Mouse (Mus musculus) retina, embryonic 14.5 days (tissue): ENCODE measurements around the gene Fam25c.
A peak's percentile ranks its signal among the peaks of the same experiment; 100 is the strongest.
"Not testable (repeated sequence)": the region's sequence is repeated elsewhere in the genome, so short reads cannot be mapped to it uniquely, and the experiment has no call there.

Experiments
- DNase-seq: peaks from one replicate; pipeline ENCODE4 v3.0.0-alpha.2; 2015; ENCODE audit warnings: low spot score

Gene Fam25c

DNA sequence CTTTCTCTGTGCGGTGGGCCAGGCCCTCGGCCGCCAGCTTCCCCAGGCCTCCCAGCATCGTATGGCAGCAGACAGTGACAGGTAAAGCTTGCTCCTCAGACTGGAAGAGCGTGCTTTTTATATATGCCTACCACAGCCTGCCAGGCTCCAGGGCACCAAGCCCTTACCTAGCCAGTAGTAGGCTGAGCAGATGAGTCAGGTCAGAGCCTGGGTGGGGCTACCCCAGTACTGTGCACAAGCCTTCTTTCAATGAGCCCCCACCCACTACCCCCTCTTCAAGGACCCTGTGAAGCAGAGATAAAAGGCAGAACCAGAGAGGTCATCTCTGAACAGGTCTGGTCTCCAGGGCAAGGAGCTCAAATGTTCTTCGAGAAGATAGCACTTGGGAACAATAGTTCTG lies at the start of gene Fam25c:
Fam25c (minus strand) TSS at position 133 of the 400 bp plus-strand sequence.
- no peak for DNase-seq

DNA sequence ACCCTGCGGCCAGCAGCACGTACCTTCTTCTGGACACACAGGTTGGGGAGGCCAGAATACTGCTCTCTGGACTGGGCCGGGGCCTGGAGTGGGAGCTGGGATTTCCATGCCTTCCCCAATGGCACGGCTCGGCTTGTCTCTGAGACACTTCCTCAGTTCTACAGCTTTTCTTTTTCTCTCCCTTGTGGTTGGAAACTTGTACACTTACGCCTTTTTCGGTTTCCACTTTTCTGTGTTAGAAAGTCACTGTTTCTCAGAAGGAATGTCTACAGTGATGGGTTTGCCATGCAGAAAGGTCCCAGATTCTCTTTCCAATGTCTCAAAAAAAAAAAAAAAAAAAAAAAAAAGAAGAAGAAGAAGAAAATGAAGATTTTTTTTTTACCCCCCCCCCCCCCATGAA lies 48.2 kb upstream of the Fam25c start:
- DNase-seq: no peak

DNA sequence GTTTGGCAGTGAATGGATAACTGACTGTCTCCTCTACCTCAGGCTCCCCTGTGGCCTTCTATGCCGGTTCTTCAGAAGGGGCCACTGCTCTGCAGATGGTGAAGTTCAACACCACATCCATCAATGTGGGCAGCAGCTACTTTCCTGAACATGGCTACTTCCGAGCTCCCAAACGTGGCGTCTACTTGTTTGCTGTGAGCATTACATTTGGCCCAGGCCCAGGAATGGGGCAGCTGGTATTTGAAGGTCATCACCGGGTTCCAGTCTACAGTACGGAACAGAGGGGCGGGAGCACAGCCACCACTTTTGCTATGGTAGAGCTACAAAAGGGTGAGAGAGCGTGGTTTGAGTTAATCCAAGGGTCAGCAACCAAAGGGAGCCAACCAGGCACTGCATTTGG lies 47.6 kb upstream of the Fam25c start:
- no peak for DNase-seq

DNA sequence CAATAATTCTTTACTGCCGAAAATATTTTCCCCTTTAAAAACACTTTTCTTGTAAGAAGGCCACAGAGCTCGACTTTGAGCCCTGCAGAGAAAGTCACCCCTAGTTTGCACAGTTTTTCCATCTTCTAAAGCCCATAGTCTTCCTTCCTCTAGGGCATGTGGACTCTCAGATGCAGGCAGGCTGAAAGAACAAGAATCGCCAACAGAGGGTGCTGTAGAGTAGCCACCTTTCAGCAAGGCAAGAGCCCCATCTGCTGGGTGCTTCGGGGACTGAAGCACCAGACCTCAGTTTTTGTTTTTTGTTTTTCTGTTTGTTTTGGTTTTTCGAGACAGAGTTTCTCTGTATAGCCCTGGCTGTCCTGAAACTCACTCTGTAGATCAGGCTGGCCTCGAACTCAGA lies 45.9 kb upstream of the Fam25c start:
- peak; percentile 79 for DNase-seq

DNA sequence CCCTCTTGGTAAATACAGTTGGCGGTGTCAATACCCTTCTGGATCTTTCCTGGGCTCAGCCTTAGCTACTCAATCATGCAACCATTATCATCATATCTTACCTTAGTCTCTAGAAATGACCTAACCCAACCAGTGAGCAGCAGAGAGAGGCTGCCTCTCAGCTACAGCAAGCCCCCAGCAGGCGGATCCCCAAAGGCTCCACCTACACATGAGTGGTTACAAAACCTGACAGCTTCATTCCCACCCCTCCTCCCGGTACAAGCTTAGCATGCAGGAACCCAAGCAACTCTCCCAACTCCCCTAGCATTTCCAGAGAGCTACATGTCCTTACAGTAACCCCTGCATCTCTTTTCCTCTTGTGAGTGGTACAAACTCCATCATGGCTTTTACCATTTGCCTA lies 44.8 kb upstream of the Fam25c start:
- peak; percentile 20 for DNase-seq

DNA sequence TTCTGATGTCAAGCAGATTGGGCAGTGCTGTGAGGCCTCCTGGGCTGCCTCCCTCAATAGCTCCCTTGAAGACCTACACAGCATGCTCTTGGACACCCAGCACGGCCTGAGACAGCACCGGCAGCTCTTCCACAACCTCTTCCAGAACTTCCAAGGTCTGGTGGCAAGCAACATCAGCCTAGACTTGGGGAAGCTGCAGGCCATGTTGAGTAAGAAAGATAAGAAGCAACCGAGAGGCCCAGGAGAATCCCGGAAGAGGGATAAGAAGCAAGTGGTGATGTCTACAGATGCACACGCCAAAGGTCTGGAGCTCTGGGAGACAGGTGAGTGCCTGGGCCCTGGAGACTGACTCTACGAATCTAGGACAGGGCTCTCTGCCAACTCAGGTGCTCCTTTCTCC lies 44.1 kb upstream of the Fam25c start:
- DNase-seq: no peak

DNA sequence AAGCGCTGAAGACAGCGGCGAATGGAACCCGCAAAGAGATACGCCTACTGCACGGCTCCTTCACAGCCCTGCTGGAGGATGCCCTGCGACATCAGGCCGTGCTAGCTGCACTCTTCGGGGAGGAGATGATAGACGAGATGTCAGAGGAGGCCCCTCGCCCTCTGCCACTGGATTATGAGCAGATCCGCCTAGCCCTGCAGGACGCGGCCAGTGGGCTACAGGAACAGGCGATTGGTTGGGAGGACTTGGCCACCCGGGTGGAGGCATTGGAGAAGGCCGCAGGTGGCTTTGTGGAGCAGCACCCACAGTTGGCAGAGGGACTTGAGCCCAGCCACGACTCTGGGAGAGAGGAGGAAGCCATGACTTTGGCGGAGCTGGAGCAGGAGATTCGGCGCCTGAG lies 43.7 kb upstream of the Fam25c start:
- no peak for DNase-seq

DNA sequence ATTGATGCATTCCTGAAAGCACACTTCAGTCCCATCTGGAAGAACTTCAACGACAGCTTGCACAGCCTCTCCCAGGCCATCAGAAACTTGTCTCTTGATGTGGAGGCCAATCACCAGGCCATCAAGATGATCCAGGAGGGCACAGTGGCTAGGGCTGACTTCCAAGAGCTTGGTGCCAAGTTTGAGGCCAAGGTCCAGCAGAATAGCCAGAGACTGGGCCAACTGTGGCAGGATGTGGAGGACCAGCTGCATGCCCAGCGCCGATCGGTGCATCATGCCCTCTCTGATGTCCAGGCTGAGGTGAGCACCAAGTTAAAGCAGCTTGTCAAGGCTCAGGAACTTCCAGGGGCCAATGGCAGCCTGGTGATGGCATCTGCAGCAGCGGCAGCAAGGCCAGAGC lies 42.6 kb upstream of the Fam25c start:
- DNase-seq: no peak

DNA sequence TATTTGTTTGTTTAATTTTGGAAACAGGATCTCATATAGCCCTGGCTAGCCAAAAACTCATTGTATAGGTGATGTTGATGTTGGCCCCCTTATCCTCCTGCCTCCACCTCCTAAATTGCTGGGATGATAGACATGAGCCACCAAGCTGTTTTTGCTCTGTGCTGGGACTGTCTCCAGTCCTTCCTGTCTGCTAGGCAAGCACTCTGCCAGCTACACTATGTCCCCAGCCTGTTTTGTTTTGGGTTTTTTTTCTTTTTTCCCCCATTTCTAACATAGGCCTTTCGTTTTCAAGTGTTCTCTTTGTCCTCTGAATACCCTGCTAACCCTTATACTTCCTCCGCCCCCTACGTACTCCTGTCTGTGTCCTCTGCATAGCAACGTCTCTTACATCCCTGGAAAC lies 38.1 kb upstream of the Fam25c start:
- no peak for DNase-seq

DNA sequence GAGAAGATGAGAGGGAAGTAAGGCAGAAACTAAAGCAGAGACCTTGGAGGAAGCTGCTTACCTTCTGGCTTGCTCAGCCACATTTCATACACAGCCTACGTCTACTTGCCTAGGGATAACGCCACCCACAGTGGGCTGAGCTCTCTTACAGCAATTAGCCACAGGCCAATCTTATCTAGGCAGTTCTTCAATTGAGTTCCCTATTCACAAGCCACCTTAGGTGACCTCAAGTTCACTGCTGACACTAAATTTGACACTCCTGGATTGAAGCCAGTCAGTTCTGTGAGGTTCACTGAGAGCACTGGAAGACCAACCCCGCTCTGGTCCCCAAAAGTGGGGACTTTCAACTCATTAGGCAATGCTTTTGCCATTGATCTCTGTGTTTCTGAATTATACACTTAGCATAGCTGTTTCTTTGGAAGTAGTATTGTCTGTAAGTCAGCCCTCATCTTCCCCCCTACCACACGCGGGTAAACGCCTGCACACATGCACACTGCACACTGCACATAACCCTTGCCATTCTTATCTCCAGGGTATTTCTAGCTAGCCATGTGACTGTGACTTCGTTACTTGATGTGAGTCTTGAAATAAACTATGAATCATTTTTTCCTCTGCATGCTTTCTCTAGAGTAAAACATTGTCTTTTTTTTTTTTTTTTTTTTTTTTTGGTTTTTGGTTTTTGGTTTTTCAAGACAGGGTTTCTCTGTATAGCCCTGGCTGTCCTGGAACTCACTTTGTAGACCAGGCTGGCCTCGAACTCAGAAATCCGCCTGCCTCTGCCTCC lies 27.9 kb upstream of the Fam25c start:
- DNase-seq: no peak

DNA sequence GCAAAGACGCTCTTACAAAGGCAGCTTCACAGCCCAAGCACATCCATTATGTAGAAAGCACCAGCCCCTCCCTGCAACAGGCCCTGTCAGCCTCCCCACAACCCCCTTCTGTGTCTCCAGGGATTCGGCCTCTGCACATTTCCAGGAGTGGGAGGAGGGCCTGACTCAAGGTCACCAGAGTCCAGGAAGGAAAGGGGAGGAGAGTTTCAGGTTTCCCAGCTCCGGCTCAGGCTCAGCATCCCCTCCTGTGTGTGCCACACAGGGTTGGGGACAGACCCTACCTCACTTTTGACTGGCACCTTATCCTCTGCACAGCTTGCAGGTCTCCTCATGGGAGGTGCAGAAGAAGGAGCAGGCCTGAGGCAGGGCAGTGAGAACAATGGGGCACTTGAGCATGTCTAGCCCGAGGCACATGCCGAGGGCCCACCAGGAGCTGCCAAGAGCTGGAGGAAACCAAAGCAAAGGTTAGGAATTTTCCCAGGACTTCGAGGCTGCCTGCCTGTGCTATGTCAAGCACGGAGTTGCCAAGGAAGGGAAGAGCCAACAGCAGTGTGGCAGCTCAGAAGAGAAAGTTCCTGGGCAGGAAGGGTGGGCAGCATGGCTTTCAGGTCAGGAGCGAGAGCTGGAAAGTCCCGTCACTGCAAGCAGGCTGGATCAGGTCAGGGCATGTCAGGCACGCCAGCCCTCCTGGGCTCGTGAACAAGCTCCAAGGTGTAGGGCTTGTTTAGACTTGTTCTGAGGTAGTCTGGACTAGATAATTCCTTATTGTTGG lies 23.5 kb upstream of the Fam25c start:
- peak; percentile 41 for DNase-seq

DNA sequence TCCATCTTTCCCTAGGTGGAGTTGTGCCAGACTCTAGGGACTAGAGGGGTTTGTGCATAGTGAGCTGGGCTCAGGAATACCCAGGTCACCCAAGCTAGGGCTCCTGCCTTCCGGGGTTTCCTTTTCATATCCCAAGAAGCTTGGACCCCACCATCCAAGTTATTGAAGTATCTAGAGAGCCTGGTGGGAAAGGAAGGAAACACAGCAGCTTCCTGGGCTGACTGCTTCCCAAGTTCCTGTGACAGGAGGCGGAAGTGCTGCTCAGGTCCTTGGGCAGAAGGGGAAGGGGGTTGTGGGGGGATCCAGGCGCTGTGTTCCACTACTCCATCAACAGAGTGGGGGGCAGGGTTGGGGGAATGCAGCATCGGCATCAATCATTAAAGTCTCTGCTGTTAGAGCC lies 21.9 kb upstream of the Fam25c start:
- DNase-seq: no peak

DNA sequence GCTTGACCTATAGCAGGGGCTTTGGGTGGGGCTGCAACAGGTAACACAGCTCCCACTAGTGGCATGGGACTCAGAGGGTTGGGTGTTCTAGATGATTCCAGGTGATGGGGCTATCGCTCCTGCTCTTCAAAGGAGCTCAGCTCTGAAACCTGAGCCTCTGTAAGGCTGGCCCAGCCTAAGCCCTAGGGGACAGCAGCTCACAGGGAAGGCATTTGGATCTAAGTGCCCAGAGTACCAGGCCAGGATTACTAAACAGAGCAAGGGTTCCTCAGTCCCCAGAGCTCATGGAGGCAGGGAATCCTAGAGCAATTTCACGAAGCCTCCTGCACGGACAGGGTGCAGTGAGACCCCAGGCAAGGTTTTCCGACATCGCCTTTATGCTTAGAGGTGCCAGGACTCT lies 20.7 kb upstream of the Fam25c start:
- DNase-seq: no peak

DNA sequence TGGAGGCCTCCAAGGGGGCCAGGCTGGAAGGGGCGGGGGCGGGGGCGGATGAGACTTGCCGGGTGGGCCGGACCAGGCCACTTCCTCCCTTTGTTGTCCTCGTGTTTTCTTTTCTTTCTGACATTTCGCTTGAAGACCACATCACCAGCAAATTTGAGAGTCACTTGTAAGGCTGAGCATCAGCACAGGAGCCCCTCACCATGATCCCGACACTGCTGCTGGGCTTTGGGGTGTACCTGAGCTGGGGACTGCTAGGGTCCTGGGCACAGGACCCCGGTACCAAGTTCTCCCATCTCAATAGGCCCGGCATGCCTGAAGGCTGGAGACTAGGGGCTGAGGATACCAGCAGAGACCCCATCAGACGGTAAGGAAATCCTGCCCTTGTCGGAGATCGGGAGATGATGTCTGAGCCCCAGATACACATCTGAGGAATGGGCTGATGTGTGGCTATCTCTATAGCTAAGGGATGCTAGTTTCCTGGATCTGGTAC lies 20.2 kb upstream of the Fam25c start, which contains the start of gene Mmrn2:
Mmrn2 (plus strand) TSS at position 51 of the 490 bp plus-strand sequence.
- no peak for DNase-seq

DNA sequence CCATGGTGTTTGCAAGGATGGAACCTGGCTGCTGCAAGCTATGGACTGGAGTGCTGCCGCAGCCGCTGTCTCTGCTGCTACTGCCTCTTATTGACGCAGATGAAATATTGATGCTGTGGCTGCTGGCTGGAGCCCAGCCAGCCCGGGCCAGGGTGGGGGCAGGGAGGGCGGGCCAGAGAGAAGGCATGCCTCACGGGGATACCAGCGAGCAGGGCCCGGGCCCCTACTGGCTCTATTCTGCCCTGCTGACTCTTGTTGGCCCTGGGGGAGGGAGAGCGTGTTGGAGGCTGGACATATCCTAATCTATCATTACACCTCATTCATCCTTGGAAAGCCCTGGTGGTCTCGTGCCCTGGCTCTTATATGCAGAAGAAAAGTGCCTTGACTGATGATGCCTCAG lies 19.3 kb upstream of the Fam25c start, which contains the start of gene Sncg:
Sncg (minus strand) TSS at position 213 of the 400 bp plus-strand sequence.
- DNase-seq: peak; percentile 39

DNA sequence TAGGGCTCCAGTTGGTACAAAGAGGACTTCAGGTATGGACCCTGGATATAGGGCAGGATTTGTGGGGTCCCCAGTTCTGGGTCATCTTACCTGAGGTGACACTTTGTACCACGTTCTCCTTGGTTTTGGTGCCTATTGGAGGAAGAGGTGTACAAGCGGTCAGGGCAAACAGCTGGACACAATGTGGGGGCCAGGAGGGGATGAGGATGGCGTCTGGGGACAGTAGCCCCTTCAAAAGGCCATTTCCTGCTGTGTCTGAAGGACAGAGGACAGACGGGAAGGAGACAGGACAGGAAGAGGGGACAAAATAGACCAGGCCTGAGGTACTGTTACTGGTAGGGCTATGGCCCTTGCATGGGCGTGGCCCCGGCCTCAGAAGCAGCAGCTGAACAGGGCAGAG lies 18.3 kb upstream of the Fam25c start:
- no peak for DNase-seq

DNA sequence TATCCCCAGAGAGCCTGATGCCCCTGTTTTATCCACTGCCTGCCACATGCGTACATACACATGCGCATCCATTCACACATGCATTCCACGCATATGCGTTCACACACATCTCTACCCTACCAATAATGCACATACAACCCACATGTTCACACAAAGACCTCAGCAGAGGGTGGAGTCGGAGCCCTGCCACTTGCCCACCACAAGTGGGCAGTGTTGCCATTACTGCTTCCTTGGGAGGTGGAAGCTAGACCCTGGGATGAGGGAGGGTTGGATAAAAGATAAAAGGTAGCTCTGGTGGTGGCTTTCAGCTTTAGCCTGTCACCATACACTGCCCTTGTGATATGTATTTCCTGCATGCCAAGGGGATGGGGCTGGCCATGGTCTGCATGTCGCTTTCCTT lies 17.4 kb upstream of the Fam25c start:
- peak; percentile 72 for DNase-seq

DNA sequence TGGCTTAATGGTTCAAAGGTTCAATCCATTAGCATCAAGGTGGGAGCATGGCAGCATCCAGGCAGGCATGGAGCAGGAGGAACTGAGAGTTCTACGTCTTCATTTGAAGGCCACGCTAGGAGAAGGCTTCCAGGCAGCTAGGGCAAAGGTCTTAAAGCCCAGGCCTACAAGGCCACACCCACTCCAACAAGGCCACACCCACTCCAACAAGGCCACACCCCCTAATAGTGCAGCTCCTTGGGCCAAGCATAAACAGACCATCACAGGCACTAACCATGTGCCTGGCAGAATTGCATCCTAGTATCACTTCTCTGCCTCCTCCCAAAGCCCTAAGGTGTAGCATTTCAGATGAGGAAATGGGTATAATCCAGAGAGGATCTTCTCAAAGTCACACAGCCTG lies 16.5 kb upstream of the Fam25c start:
- no peak for DNase-seq

DNA sequence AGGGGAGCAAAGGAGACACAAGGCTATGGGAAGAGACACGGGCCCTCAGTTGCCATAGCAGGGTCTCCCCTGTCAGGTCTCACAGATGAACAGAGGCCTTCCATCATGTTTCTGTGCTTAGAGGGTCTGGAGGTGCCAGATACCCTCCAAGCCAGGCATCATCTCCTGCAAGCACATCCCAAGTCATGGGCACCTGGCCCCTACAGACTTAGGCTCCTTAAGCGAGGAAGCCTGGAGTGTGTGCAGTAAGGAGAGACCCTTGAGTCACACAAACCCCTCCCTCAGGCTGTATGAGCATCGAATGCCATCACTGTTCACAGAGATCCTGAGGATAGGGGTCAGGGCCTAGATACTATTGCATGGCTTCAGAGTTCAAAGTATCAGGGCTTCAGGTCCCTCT lies 15.7 kb upstream of the Fam25c start:
- no peak for DNase-seq

DNA sequence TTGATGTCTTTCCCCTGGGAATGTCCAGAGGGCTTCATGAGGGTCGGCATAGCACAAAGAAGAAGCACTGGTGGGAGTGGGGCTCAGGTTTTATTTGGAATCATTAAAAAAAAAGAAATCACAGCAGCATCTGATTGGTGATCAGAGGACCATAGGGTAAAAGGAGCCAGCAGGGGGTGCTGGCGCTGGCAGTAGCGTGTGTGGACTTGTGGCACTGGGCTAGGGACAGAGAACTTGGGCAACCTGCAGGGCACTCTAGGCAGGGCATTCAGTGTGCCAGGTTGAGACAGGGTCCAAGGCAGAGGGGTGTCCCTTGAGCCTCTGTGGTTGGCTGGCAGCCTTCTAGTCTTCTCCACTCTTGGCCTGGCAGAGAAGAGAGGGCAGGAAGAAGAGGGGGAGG lies 15.0 kb upstream of the Fam25c start:
- no peak for DNase-seq

DNA sequence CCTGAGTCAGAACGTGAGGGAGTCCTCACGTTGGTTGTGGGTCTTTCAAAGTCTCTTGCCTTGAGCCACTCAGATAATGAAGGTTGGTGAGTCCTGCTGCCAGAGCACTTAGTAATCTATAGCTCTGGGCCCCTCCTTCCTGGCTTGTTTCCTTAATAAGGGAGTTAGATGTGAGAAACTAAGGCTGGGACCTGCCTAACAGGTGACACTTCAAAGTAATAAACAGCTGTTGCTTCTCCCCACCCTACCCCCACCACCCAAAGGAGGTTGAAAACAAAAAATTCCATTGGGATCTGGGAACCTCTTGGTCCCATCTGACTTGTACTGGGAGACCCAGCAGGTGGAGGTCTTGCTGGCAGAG lies 9.9 kb upstream of the Fam25c start:
- no peak for DNase-seq

DNA sequence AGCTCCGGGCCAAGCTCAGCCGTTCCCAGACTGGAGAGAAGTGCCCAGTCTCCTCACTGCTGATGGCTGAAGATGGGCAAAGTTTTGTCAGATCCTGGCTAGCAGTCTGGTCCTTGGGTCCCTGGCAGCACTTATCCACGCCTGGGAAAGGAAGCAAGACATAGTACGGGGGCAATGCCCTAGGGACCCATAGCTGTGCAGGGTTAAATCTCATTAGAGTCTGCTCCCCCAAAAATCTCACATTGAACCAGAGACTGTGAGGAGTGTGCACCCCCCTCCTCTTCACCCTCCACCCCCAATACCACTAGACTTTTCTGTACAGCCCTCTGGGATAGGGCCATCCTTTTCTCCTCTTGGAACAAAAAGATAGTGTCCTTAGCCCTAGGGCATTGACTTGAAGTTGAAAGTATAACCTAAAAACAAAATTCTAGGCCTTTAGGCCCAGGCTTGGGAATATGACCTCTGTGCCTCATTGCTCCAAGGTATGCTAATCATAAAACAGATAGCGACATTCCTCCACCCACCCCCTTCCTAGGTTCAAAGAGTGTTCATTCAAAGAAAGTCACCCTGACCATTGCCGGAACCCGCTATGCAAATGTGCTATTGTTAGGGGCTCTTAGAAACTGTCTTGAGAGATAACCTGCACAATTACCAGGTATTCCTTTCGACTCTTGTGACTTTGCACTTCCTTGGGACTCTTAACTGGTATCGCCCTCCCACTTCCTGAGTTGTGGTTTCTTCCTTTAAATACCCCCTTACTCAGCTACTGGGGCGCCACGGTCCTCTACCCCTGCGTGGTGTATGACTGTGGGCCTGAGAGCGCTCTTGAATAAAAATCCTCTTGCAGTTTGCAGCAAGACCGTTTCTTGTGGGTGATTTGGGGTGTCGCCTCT lies 9.3 kb upstream of the Fam25c start:
- not testable (repeated sequence) for DNase-seq
